Mouse (Mus musculus) kidney, postnatal 0 days (tissue): Measurements from ENCODE around the gene Cnot9. TPM values are rescaled to one million over a fixed set of nuclear protein-coding genes. Genes with fewer than 3 reads are reported as not detected.
"Not testable (repeated sequence)": the region's sequence is repeated elsewhere in the genome, so short reads cannot be mapped to it uniquely, and the experiment has no call there.

Experiments
- ATAC-seq: fragments of 200-750 bp; cut with Nextera tagmentation; replicated peaks from 2 replicates; pipeline ENCODE4 v1.8.0; 2017; ENCODE audit warnings: low read depth, moderate number of reproducible peaks, moderate TSS enrichment, moderate library complexity; ENCODE audit not compliant: low FRiP score
- DNase-seq: peaks from one replicate; pipeline ENCODE4 v3.0.0-alpha.2; 2016; ENCODE audit warnings: low spot score
- H3K27ac ChIP-seq: fragments of 300-500 bp; sonication (generic); 2 replicates; pipeline ENCODE4 v1.5.1; 2014; ENCODE audit warnings: mild to moderate bottlenecking
- H3K27me3 ChIP-seq: fragments of 300-500 bp; sonication (generic); 2 replicates; pipeline ENCODE4 v1.6.1; 2014; ENCODE audit warnings: low read length, mixed read lengths; ENCODE audit not compliant: insufficient read depth
- H3K36me3 ChIP-seq: fragments of 300-500 bp; sonication (generic); 2 replicates; pipeline ENCODE4 v1.6.1; 2014; ENCODE audit warnings: low read length, mixed read lengths; ENCODE audit not compliant: insufficient read depth
- H3K4me1 ChIP-seq: fragments of 300-500 bp; sonication (generic); replicated peaks from 2 replicates; pipeline ENCODE4 v1.6.1; 2014; ENCODE audit warnings: antibody characterized with exemption, low read length, mixed read lengths; ENCODE audit not compliant: insufficient read depth
- H3K4me2 ChIP-seq: fragments of 300-500 bp; sonication (generic); 2 replicates; pipeline ENCODE4 v1.6.1; 2014; ENCODE audit warnings: mild to moderate bottlenecking, low read length, moderate library complexity, mixed read lengths
- H3K4me3 ChIP-seq: fragments of 300-500 bp; sonication (generic); replicated peaks from 2 replicates; pipeline ENCODE4 v1.5.1; 2014; ENCODE audit warnings: low read depth, low read length
- H3K9ac ChIP-seq: fragments of 300-500 bp; sonication (generic); 2 replicates; pipeline ENCODE4 v1.6.1; 2014; ENCODE audit warnings: low read depth, low read length
- H3K9me3 ChIP-seq: fragments of 300-500 bp; sonication (generic); replicated peaks from 2 replicates; pipeline ENCODE4 v1.6.1; 2016; ENCODE audit warnings: low read length, inconsistent platforms, mixed read lengths
- CTCF ChIP-seq: IDR thresholded peaks from 2 replicates; pipeline ENCODE4 v1.5.1; 2016; ENCODE audit warnings: antibody characterized with exemption, low read depth, mild to moderate bottlenecking, moderate library complexity
- WGBS: fragments of 180-500 bp; shearing (Covaris S2); extraction: QIAGEN DNeasy Blood & Tissue Kit; methylation state at CpG from one replicate; pipeline ENCODE4 v1.1.7; 2014; 5-methylcytosine and 5-hydroxymethylcytosine counted together
- polyA plus RNA-seq: library from polyadenylated mRNA; unstranded; fragments of >200 nt; fragmentation: Nextera tagmentation; extraction: Ambion mirVana; gene quantifications from 2 replicates; pipeline ENCODE4 v1.2.1, GENCODE M21; 2015

The Cnot9 gene
- polyA plus RNA-seq, 1 experiment from 2014 or later = 49.8 TPM

DNA sequence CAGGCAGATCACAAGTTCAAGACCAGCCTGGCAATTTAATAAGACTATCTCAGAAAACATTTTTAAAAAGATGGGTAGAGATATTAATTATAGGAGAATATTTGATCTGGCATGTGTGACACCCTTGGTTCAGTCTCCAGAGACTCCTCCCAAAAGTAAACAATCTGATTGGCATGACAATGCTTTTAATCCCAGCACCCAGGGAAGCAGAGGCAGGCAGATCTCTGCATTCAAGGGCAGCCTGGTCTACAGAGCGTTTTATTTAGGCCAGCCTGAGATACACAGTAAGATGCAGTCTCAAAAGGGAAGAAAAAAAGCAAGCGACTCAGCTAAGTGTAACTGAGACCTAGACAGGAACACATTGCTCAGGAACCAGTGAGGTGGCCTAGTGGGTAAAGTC, 1.9 kb downstream of the Cnot9 start:
- Histone ChIP-seq H3K4me3 (no peak overlapping the region), H3K27me3 (no peaks in the 10 kb centered on the region), H3K4me2 (peak overlapping the region; percentile 80; the same call in 1 of the 2 replicates), H3K4me1 (no peaks in the 10 kb centered on the region; the same call in 1 of the 2 replicates), H3K9ac (no peak overlapping the region), H3K36me3 (no peaks in the 10 kb centered on the region), H3K9me3 (no peaks in the 10 kb centered on the region), H3K27ac (no peak overlapping the region)
- no peak for DNase-seq
- 95% methylated on average over 2 of the region's 2 CpGs for WGBS
- no peak for TF ChIP-seq CTCF
- no peak for ATAC-seq

DNA sequence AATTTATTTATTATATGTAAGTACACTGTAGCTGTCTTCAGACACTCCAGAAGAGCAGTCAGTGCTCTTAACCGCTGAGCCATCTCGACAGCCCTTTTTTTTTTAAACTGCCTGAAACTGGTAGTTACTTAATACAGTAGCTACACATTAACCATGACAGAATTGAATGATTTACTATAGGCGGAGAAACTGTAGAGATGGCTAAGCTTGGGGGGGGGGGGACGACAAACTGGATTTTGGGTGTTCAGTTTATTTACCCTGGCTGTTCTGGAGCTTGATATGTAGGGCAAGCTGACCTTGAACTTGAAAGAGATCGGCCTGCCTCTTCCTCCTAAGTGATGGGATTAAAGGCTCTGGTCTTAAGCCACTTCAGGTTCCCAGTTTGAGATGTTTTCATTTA, 5.4 kb downstream of the Cnot9 start:
- Histone ChIP-seq H3K9ac (no peak overlapping the region), H3K9me3 (no peaks in the 10 kb centered on the region), H3K4me2 (no peak overlapping the region), H3K4me1 (no peaks in the 10 kb centered on the region; the same call in 1 of the 2 replicates), H3K36me3 (no peaks in the 10 kb centered on the region), H3K27me3 (no peaks in the 10 kb centered on the region), H3K27ac (no peak overlapping the region), H3K4me3 (no peak overlapping the region)
- 76% methylated on average over 5 of the region's 5 CpGs for WGBS
- TF ChIP-seq CTCF = no peak
- DNase-seq = no peak
- ATAC-seq = no peak

DNA sequence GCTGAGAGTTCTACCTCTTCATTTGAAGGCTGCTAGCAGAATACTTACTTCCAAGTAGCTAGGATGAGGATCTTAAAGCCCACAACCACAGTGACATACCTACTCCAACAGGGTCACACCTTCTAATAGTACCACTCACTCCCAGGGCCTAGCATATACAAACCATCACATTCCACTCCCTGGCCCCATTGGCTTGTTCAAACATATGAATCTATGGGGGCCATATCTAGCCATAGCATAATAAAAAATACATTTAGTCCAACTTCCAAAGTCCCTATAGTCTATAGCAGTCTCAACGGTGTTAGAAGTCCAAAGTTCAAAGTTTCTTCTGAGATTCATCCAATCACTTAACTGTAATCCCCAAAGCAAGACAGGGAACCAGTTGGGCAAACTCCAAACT, 7.1 kb downstream of the Cnot9 start:
- H3K4me1 ChIP-seq, DNase-seq, H3K4me2 ChIP-seq, H3K27me3 ChIP-seq, ATAC-seq, H3K4me3 ChIP-seq, H3K36me3 ChIP-seq, H3K9ac ChIP-seq, H3K9me3 ChIP-seq, H3K27ac ChIP-seq: not testable (repeated sequence)
- WGBS = 87% methylated on average over 1 of the region's 1 CpGs

DNA sequence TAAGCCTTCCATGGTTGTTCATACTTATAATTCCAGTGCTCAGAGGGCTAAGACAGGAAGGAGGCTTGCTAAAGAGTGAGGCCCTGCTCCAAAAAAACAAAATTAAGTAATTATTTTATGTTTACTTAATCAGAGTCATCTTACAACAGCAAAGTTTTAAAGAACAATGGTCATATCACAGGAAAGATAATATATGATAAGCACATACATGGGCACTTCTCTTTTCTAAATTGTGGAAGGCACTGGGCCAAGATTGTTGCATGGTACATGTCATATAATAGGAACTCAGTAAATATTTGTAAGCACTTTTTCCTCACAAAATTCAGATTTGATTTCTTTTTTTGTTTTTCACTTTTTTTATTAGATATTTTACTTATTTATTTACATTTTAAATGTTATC, 14.0 kb downstream of the Cnot9 start:
- H3K9ac ChIP-seq = no peak overlapping the region
- H3K27ac ChIP-seq = no peak overlapping the region
- H3K4me1 ChIP-seq = no peaks in the 10 kb centered on the region
- H3K9me3 ChIP-seq = no peaks in the 10 kb centered on the region
- no peak for TF ChIP-seq CTCF
- DNase-seq = no peak
- H3K4me3 ChIP-seq = no peak overlapping the region
- ATAC-seq = no peak
- peaks cover 28% of the 10 kb centered on the region for H3K36me3 ChIP-seq
- H3K27me3 ChIP-seq = no peaks in the 10 kb centered on the region
- no peak overlapping the region for H3K4me2 ChIP-seq

DNA sequence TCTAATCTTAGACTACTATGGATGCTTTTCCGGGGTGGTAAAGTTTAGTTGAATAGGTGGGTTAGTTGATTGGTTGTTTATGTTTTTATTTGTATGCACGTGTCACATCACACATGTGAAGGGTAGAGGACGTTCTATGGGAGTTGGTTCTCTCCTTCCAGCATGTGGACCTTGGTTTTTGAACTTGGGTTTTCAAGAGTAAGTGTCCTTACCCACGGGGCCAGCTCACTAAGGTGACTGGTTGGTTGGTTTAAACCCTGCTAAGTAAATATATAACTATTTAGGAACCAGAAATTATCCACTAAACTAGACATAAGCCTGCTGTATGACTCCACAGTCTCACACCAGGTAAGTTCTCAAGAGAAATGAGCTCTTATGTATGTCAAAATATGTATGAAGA, 18.9 kb downstream of the Cnot9 start:
- DNase-seq (no peak), ATAC-seq (no peak; the same call in 1 of the 2 replicates)
- Histone ChIP-seq H3K36me3 (peaks cover 52% of the 10 kb centered on the region), H3K4me3 (no peak overlapping the region), H3K4me2 (no peak overlapping the region), H3K9ac (no peak overlapping the region), H3K27ac (no peak overlapping the region), H3K9me3 (no peaks in the 10 kb centered on the region), H3K4me1 (no peaks in the 10 kb centered on the region), H3K27me3 (no peaks in the 10 kb centered on the region)
- no peak for TF ChIP-seq CTCF
- 90% methylated on average over 4 of the region's 4 CpGs for WGBS

DNA sequence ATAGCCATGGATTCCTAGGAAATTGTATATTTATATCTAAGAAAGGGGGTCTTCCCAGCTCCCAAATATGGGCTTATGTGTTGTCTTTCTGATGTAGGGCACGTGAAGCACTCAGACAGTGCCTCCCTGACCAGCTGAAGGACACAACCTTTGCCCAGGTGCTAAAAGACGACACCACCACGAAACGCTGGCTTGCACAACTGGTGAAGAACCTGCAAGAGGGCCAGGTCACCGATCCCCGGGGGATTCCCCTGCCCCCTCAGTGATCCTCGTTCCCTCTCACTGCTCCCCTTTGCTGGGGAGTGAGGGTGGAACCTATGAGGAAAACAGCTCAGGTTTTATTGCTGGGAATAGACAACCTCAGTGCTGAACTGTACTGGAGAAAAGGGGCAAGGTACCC, 22.7 kb downstream of the Cnot9 start:
- WGBS = 48% methylated on average over 7 of the region's 7 CpGs
- TF ChIP-seq CTCF = no peak

DNA sequence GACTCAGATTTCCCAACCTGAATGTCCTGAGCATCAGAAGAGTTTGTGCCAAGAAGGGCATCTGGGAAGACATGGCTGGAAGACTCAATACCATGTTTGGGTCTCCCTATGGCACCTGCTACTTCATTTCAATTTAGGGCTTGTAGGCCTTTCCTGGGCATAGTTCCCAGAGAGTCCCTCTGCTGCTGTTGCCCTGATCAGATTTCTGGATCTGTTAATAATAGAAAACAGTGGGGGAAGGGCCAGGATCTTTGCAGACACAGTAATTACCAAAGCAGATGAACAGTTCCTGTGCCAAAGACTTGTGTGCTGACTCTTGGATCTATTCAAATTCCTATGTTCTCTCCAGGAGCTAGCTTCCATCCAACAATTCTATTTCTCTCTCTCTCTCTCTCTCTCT, 32.8 kb downstream of the Cnot9 start:
- ATAC-seq = no peak
- H3K4me2 ChIP-seq = no peak overlapping the region
- H3K27ac ChIP-seq = no peak overlapping the region
- no peaks in the 10 kb centered on the region for H3K36me3 ChIP-seq
- H3K27me3 ChIP-seq = no peaks in the 10 kb centered on the region
- no peak overlapping the region for H3K4me3 ChIP-seq
- no peaks in the 10 kb centered on the region for H3K4me1 ChIP-seq
- H3K9me3 ChIP-seq = no peaks in the 10 kb centered on the region
- peak; percentile 21 for DNase-seq
- TF ChIP-seq CTCF = no peak
- no peak overlapping the region for H3K9ac ChIP-seq

More for the DNA sequence above, 22.7 kb downstream of the Cnot9 start:
- H3K27ac ChIP-seq = no peak overlapping the region
- H3K4me3 ChIP-seq = no peak overlapping the region
- peaks cover 61% of the 10 kb centered on the region for H3K36me3 ChIP-seq
- H3K9ac ChIP-seq = no peak overlapping the region
- H3K4me1 ChIP-seq = no peaks in the 10 kb centered on the region
- no peak overlapping the region for H3K4me2 ChIP-seq
- H3K9me3 ChIP-seq = no peaks in the 10 kb centered on the region
- DNase-seq (no peak), ATAC-seq (no peak)
- no peaks in the 10 kb centered on the region for H3K27me3 ChIP-seq
